Mouse (Mus musculus) adrenal gland, postnatal 36 days (tissue): ENCODE measurements around the gene Copg1. TPM values are rescaled to one million over a fixed set of nuclear protein-coding genes. Genes with fewer than 3 reads are reported as not detected.

Experiments
- DNase-seq, 2 experiments: peaks; one replicate each; pipeline ENCODE4 v3.0.0; 2021; ENCODE audit warnings: mixed read lengths in 1 of 2
- long read RNA-seq, 2 experiments: library from polyadenylated mRNA; stranded (forward); transcript quantifications; one replicate each; pipeline ENCODE4 v2.0.0; 2021; ENCODE audit warnings: borderline sequencing depth in 2 of 2
- total RNA-seq, 2 experiments: library from RNA; stranded (reverse); gene quantifications; 2 replicates each; pipeline ENCODE4 v1.2.3; 2021

The Copg1 gene
- total RNA-seq = 100 to 1,000 TPM; 104 to 120 TPM
- long read RNA-seq, experiment 1, full-length matches to known transcripts = 119 of 173 reads
- long read RNA-seq, experiment 1, partial matches to known transcripts = 48 of 173 reads
- long read RNA-seq, experiment 1, other reads (novel, unspliced or antisense) = 6 of 173 reads
- long read RNA-seq, experiment 2, full-length matches to known transcripts = 58 of 66 reads
- long read RNA-seq, experiment 2, partial matches to known transcripts = 5 of 66 reads
- long read RNA-seq, experiment 2, other reads (novel, unspliced or antisense) = 3 of 66 reads

- DNase-seq = peak; percentile 100
Observed at GRCm38 (mm10) chr6:87887594-87888233, at the start of gene Copg1. Copg1 (plus strand) TSS chr6:87887814.

GRCm38 (mm10) chr6:87838551-87839197, 48.9 kb upstream of the Copg1 start, which contains the start of gene Isy1:
Isy1 (minus strand) TSS chr6:87838798.
- peak; percentile 95 for DNase-seq

- DNase-seq = no peak
Observed at GRCm38 (mm10) chr6:87839797-87840341, 47.7 kb upstream of the Copg1 start.

- DNase-seq = no peak
Observed at GRCm38 (mm10) chr6:87841635-87842034, 46.0 kb upstream of the Copg1 start.

- no peak for DNase-seq
Observed at GRCm38 (mm10) chr6:87842254-87842653, 45.4 kb upstream of the Copg1 start.

GRCm38 (mm10) chr6:87845031-87845695, 42.5 kb upstream of the Copg1 start:
- DNase-seq = no peak

GRCm38 (mm10) chr6:87846813-87847212, 40.8 kb upstream of the Copg1 start:
- DNase-seq = peak in 1 of 2 experiments; percentile 23

- DNase-seq = peak in 1 of 2 experiments; percentile 17
Observed at GRCm38 (mm10) chr6:87849780-87850154, 37.8 kb upstream of the Copg1 start.

GRCm38 (mm10) chr6:87850155-87850899, 37.3 kb upstream of the Copg1 start:
- peak; percentile 59 to 78 for DNase-seq

- peak; percentile 98 to 99 for DNase-seq
Observed at GRCm38 (mm10) chr6:87850900-87851614, 36.6 kb upstream of the Copg1 start, which contains the start of gene Cnbp. Cnbp (minus strand) TSS chr6:87851106.

- DNase-seq = no peak
Observed at GRCm38 (mm10) chr6:87851871-87852270, 35.7 kb upstream of the Copg1 start.

GRCm38 (mm10) chr6:87853446-87853845, 34.2 kb upstream of the Copg1 start:
- DNase-seq = no peak

GRCm38 (mm10) chr6:87857071-87857470, 30.5 kb upstream of the Copg1 start:
- peak in 1 of 2 experiments; percentile 44 for DNase-seq

- DNase-seq = no peak
Observed at GRCm38 (mm10) chr6:87866211-87866610, 21.4 kb upstream of the Copg1 start.

- no peak for DNase-seq
Observed at GRCm38 (mm10) chr6:87867256-87867655, 20.4 kb upstream of the Copg1 start.

- peak; percentile 93 to 94 for DNase-seq
Observed at GRCm38 (mm10) chr6:87868871-87869506, 18.6 kb upstream of the Copg1 start.

GRCm38 (mm10) chr6:87870440-87870839, 17.2 kb upstream of the Copg1 start:
- no peak for DNase-seq

- DNase-seq = no peak
Observed at GRCm38 (mm10) chr6:87871240-87871639, 16.4 kb upstream of the Copg1 start.

- peak in 1 of 2 experiments; percentile 34 for DNase-seq
Observed at GRCm38 (mm10) chr6:87873104-87873503, 14.5 kb upstream of the Copg1 start.

- no peak for DNase-seq
Observed at GRCm38 (mm10) chr6:87873963-87874362, 13.7 kb upstream of the Copg1 start.
